8 mouse cellular contexts compared by ENCODE assay signal in the genomic region with DNA sequence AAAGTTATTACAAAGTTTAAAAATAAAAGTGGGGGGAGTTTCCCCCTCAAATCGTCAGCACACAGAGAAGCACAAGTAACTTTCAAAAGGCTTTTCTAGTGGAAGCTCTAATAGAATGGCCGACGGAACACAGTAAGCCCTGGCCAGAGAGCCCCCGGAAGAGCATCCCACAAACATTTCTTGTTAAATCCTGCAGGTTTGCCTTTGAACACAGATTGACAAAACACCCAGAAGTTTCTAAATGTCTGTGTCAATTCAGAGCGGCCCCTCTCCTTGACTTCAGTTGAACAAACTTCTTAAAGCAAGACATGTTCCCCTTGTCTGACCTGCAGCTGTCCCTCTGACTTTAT. TPM values are rescaled to one million over a fixed set of nuclear protein-coding genes. Genes with fewer than 3 reads are reported as not detected.
A peak's percentile ranks its signal among the peaks of the same experiment; 100 is the strongest.
DNase-seq lines count a peak whose midpoint lies in the region; ATAC-seq and TF ChIP-seq lines count a peak whose summit lies in the region.

No protein-coding gene starts in this region.

- H3K36me3 ChIP-seq in E14TG2a.4 (ENCODE audit: insufficient read depth, low read length), result no peaks in the 10 kb centered on the region
- H3K36me3 ChIP-seq in heart, embryonic 15.5 days, result no peaks in the 10 kb centered on the region
- no peaks in the 10 kb centered on the region for H3K36me3 ChIP-seq in liver, embryonic 15.5 days (replicated peaks)

- peak; percentile 74 for DNase-seq in heart, adult 11 months
- DNase-seq in heart, adult 9 months (ENCODE audit: low spot score in 2 of 2), result no peak
- DNase-seq in natural killer cell, adult 2 months (ENCODE audit: low spot score in 2 of 2), result no peak
- DNase-seq in left cerebral cortex, adult 18-20 months (ENCODE audit: low spot score in 2 of 2), result no peak

- H3K4me2 ChIP-seq in heart, embryonic 15.5 days, result peak overlapping the region; percentile 81
- H3K4me2 ChIP-seq in liver, embryonic 15.5 days, result peak overlapping the region; percentile 67

- H3K4me1 ChIP-seq in E14TG2a.4 (replicated peaks; ENCODE audit: low read depth, low read length), result peaks cover 53% of the 10 kb centered on the region
- H3K4me1 ChIP-seq in heart, embryonic 15.5 days (replicated peaks), result peaks cover 15% of the 10 kb centered on the region
- no peaks in the 10 kb centered on the region; the same call in 1 of the 2 replicates for H3K4me1 ChIP-seq in liver, embryonic 15.5 days (replicated peaks)

- H3K27me3 ChIP-seq in E14TG2a.4 (ENCODE audit: insufficient read depth, low read length), result peaks cover 94% of the 10 kb centered on the region
- H3K27me3 ChIP-seq in heart, embryonic 15.5 days, result no peaks in the 10 kb centered on the region
- peaks cover 77% of the 10 kb centered on the region for H3K27me3 ChIP-seq in liver, embryonic 15.5 days

- TF ChIP-seq CTCF in E14TG2a.4 (conservative IDR thresholded peaks at IDR 0.05; ENCODE audit: low read length), result no peak

- no peaks in the 10 kb centered on the region for H3K9me3 ChIP-seq in E14TG2a.4 (ENCODE audit: low read length)
- H3K9me3 ChIP-seq in heart, embryonic 15.5 days (replicated peaks), result no peaks in the 10 kb centered on the region
- no peaks in the 10 kb centered on the region for H3K9me3 ChIP-seq in liver, embryonic 15.5 days (replicated peaks)

- peak overlapping the region; percentile 96 for H3K9ac ChIP-seq in heart, embryonic 15.5 days
- no peak overlapping the region for H3K9ac ChIP-seq in liver, embryonic 15.5 days

- WGBS in heart, embryonic 15.5 days, result 1% methylated on average over 5 of the region's 5 CpGs
- WGBS in liver, embryonic 15.5 days (ENCODE audit: insufficient replicate concordance), result 2% methylated on average over 5 of the region's 5 CpGs

- ATAC-seq in heart, embryonic 15.5 days (replicated peaks; ENCODE audit: insufficient number of reproducible peaks, insufficient read depth, low FRiP score, low read depth), result no peak
- ATAC-seq in liver, embryonic 15.5 days (ENCODE audit: insufficient read depth), result no peak
- no peak for ATAC-seq in cerebellum, adult (ENCODE audit: insufficient number of reproducible peaks, low FRiP score, low TSS enrichment)

- H3K4me3 ChIP-seq in E14TG2a.4 (replicated peaks; ENCODE audit: low read length), result peak overlapping the region; percentile 35
- H3K4me3 ChIP-seq in heart, embryonic 15.5 days, result peak overlapping the region; percentile 70
- H3K4me3 ChIP-seq in liver, embryonic 15.5 days (replicated peaks), result peak overlapping the region; percentile 49

- peak overlapping the region; percentile 86 for H3K27ac ChIP-seq in heart, embryonic 15.5 days
- H3K27ac ChIP-seq in liver, embryonic 15.5 days (replicated peaks), result no peak overlapping the region

RNA-seq across cellular contexts. Expression of gene Meis1, which starts 3.4 kb away (rescaled TPM):
- 51.8 and 67.7 TPM in 2 replicates for polyA plus RNA-seq in heart, embryonic 15.5 days (2015; fragmentation: Nextera tagmentation; extraction: Ambion mirVana)
- 8.1 and 8.7 TPM in 2 replicates for polyA plus RNA-seq in liver, embryonic 15.5 days (2015; fragmentation: Nextera tagmentation; extraction: Ambion mirVana)
- total RNA-seq in left cerebral cortex, adult 18-20 months (2021), result 1 to 10 TPM; 5.2 to 7.9 TPM
